8 mouse cellular contexts compared by ENCODE assay signal in the genomic region with DNA sequence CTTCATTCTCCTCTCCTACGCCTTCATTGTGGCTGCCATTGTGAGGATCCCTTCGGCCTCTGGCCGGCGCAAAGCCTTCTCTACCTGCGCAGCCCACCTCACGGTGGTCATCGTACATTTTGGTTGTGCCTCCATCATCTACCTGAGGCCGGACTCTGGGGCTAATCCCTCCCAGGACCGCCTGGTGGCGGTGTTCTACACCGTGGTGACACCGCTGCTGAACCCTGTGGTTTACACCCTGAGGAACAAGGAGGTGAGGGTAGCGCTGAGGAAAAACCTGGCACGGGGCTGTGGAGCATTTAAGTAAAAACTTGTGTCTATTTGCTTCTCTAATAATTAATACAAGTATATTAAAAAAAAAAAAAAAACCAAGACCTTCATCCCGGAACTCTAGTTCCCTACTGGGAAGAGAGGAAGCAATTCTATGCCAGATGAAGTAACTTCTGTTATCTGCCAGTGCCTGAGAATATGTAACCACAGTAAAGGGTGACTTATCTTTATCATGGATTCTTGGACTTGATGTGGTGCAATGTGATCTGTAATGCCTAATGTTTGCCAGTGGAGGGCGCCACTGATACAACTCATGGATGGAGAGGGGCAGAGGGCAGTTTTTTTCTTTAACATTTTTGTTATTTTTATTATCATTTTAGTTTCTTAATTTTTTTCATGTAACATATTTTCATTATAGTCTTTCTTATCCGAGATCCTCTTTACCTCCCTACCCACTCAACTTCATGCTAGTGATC. TPM values are rescaled to one million over a fixed set of nuclear protein-coding genes. Genes with fewer than 3 reads are reported as not detected.
DNase-seq lines count a peak whose midpoint lies in the region; ATAC-seq and TF ChIP-seq lines count a peak whose summit lies in the region.

No protein-coding gene starts in this region.

- H3K4me3 ChIP-seq in gastrocnemius, adult 2 months = no peak overlapping the region

- peak; percentile 43 for TF ChIP-seq CTCF in gastrocnemius, adult 2 months (IDR thresholded peaks at IDR 0.05)

- peak; percentile 10; the same call in 1 of the 2 replicates for ATAC-seq in erythroid progenitor cell, adult 5-6 weeks (replicated peaks; ENCODE audit: low FRiP score, poor library complexity, severe bottlenecking)

- DNase-seq in gastrocnemius, adult 2 months = no peak
- no peak for DNase-seq in gastrocnemius, postnatal 4 days (ENCODE audit: low spot score in 2 of 2)
- DNase-seq in 3T3-L1 (ENCODE audit: low read depth, low spot score) (peak; percentile 67), MN1 (ENCODE audit: low spot score) (peak; percentile 23)
- peak; percentile 6 to 10 for DNase-seq in thymus, adult 18-20 months
- DNase-seq in urinary bladder, postnatal 4 days (ENCODE audit: low spot score in 2 of 2) = no peak
- DNase-seq in gastrocnemius, postnatal 36 days = no peak

- H3K27ac ChIP-seq in gastrocnemius, adult 2 months = no peak overlapping the region

- intact Hi-C loops in gastrocnemius, adult 2 months (cut with DNase I) = no loop called here
- intact Hi-C loops in gastrocnemius, postnatal 36 days (cut with DNase I) = no loop called here

RNA-seq across cellular contexts. Expression of gene Olfr1358, which starts 3.2 kb away (rescaled TPM):
- total RNA-seq in gastrocnemius, adult 2 months (2021) = not detected
- not detected for total RNA-seq in gastrocnemius, postnatal 4 days (2021)
- not detected in 2 replicates for total RNA-seq in erythroid progenitor cell, adult 5-6 weeks (2015; ENCODE audit: low replicate concordance)
- not detected in 2 replicates for total RNA-seq in erythroid progenitor cell, adult 5-6 weeks (2017; ENCODE audit: low replicate concordance)
- not detected for total RNA-seq in gastrocnemius, postnatal 36 days (2021)

RNA-seq across cellular contexts. Expression of gene Ilvbl, which starts 53.7 kb away (rescaled TPM):
- 10 to 100 TPM in 1 of 2 experiments, 1 to 10 TPM in 1; 9.0 to 17.9 TPM for total RNA-seq in gastrocnemius, adult 2 months (2021)
- total RNA-seq in gastrocnemius, postnatal 4 days (2021) = 10 to 100 TPM; 27.9 to 40.1 TPM
- 7.2 and 17.2 TPM in 2 replicates for total RNA-seq in erythroid progenitor cell, adult 5-6 weeks (2015; ENCODE audit: low replicate concordance)
- 1.9 and 2.3 TPM in 2 replicates for total RNA-seq in erythroid progenitor cell, adult 5-6 weeks (2017; ENCODE audit: low replicate concordance)
- 10 to 100 TPM; 15.8 to 19.6 TPM for total RNA-seq in gastrocnemius, postnatal 36 days (2021)

RNA-seq across cellular contexts. Expression of gene Pdxk, which starts 55.7 kb away (rescaled TPM):
- 10 to 100 TPM in 1 of 2 experiments, 1 to 10 TPM in 1; 5.1 to 10.4 TPM for total RNA-seq in gastrocnemius, adult 2 months (2021)
- 1 to 10 TPM; 7.9 to 8.2 TPM for total RNA-seq in gastrocnemius, postnatal 4 days (2021)
- 1.1 and 3.4 TPM in 2 replicates for total RNA-seq in erythroid progenitor cell, adult 5-6 weeks (2015; ENCODE audit: low replicate concordance)
- 0.90 and 2.6 TPM in 2 replicates for total RNA-seq in erythroid progenitor cell, adult 5-6 weeks (2017; ENCODE audit: low replicate concordance)
- 1 to 10 TPM; 5.1 to 6.6 TPM for total RNA-seq in gastrocnemius, postnatal 36 days (2021)

Comparison
In these comparisons a context has a peak if more than half of its experiments do, and no peak if none do; other contexts are left out.
1. DNase-seq: peak in 3T3-L1 (single experiment), MN1 (single experiment) and thymus, adult 18-20 months (2 of 2); none in gastrocnemius, adult 2 months (single experiment), gastrocnemius, postnatal 4 days (0 of 2), urinary bladder, postnatal 4 days (0 of 2) and gastrocnemius, postnatal 36 days (0 of 2).